Mouse (Mus musculus): ENCODE measurements around the gene Ptk7. TPM values are rescaled to one million over a fixed set of nuclear protein-coding genes. Genes with fewer than 3 reads are reported as not detected.
A peak's percentile ranks its signal among the peaks of the same experiment; 100 is the strongest.

The Ptk7 gene
- total RNA-seq, 2 experiments from 2014 or later, result 8.0 to 9.0 TPM

DNA sequence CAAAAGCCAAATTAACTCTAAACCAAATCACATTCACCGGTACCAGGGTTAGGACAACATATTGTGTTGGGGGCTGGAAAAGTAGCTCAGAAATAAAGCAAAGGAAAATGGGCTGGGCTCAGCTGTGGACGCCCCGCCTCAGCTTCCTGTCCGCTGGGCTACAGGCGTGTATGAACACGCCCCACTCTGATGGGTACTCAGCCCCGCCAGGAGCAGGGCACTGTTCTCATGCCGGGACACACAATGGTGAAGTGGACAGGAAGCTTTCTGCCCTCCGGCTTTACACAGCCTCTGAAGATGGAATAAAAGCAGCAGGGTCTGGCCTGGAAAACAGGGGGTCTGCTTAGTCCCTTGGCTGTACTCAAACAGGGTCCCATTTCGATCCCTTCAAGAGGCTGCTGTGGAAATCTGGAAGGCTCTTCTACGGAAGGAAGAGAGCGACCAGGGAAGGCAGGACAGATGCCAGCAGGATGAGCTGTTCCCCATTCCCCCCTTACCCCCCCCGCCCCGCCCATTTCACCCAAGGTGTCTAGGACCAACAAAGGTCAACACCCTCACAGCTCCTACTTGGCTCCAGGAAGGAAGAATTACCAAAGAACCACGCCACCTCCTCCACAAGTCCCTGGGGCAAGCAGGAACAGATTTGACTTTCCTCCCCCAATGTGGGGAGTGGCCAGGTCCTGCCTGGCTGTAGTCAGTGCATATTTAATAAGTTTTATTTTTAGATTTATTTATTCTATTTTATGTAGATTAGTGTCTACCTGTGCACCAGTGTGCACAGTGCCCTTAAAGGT is 19.4 kb downstream of the Ptk7 start:
- DNase-seq (ENCODE audit: low spot score in 2 of 2), result no peak

GRCm38 (mm10) chr17:46605987-46606386 is 23.3 kb downstream of the Ptk7 start:
- DNase-seq (ENCODE audit: low spot score in 2 of 2), result no peak

DNA sequence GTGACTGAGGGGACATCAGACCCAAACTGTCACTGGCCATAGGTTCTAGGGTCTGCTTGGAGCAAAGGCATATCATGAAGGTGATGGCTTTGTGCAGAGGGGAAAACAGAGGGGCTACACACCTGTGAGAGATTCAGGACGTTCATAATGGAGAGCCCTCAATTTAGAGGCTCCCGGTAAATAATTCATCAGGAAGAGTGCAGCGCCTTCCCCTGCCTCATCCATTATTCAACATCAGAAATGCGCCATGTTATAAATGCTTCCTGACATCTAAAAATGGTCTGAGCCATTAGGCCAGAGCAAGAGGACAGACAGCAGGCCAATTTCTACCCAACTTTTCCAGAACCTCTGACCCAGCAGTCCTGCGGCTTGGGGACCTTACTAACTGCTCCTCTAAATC is 24.2 kb downstream of the Ptk7 start:
- DNase-seq (ENCODE audit: low spot score in 2 of 2), result no peak

- DNase-seq (ENCODE audit: low spot score in 2 of 2), result no peak
Measured at GRCm38 (mm10) chr17:46603229-46603628, 26.1 kb downstream of the Ptk7 start.

DNA sequence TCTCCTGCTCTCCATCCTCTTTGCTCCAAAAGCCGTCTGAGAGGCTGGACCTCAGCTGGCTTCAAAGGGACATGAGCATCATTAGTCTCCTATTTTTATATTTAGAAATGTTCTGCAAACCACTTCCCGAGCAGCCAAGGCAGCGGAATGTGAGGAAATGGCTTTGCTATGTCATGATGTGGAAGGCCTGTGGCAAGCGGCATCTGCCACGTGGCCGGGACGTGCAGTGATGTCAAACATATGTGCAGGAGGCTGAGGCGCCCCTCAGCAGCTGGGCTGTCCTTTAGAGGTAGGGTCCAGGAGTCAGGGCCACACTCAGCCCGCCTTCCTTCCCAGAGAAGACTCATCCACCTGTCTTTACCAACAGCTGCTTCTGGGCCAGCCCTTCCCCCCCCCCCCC is 27.1 kb downstream of the Ptk7 start:
- DNase-seq (ENCODE audit: low spot score in 2 of 2), result no peak

GRCm38 (mm10) chr17:46600569-46600968 is 28.7 kb downstream of the Ptk7 start:
- DNase-seq (ENCODE audit: low spot score in 2 of 2), result no peak

DNA sequence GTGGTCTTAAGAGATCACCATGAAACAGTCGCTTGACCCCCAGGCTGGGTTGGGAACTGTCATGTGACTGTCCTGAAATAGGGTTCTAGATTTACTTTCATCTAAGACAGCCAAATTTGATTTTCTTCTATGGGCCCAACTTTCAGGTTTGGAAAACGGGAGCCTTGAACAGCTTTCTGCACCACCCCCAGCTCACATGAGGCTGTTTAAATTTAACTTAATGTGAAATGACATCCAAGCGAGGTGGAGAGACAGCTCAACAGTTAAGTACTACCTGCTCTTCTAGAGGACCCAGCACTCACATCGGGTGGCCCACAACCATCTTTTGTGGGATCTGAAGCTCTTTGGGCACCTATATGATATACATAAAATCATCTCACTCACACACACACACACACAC is 30.3 kb downstream of the Ptk7 start:
- DNase-seq (ENCODE audit: low spot score in 2 of 2), result no peak

GRCm38 (mm10) chr17:46597956-46598355 is 31.3 kb downstream of the Ptk7 start:
- no peak for DNase-seq (ENCODE audit: low spot score in 2 of 2)

- no peak for DNase-seq (ENCODE audit: low spot score in 2 of 2)
Measured at GRCm38 (mm10) chr17:46595336-46595735, 34.0 kb downstream of the Ptk7 start.

DNA sequence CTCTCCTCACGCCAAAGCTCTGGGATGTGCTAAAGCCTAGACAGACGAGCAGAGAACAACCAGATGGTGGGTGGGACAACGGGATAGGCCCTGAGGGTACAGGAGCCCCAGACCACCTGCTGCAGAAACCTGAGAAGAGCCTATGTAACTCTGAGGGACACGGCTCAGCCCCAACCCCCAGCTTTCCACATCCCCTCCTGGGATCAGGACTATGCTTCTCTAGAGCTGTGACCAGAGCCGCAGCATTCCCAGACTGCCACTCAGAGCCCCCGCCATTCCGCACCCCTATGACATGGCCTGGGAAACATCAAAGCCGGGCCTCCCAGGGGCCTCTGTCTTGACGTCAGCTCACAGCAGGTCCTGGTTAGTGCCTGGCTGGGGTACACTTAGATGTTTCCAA is 34.7 kb downstream of the Ptk7 start:
- DNase-seq (ENCODE audit: low spot score in 2 of 2), result peak in 1 of 2 experiments; percentile 29

DNA sequence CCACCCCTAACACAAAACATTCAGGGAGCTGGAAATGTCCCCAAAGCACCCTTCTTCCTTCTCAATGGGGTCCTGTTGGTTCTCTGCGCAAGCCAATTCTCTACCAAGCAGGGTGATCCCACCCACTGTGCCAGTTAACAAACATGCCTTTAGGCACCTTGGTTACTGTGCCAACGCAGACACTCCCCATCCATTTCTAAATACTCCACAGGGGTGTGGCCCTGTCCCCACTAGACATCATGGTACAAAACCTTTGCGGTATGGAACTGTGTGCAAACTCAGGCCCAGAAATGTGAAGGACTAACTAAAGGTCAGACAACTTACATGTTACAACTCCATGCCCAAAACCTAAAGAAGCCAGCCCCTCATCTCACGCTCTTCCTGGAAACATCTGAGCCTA is 36.2 kb downstream of the Ptk7 start:
- DNase-seq (ENCODE audit: low spot score in 2 of 2), result no peak

- DNase-seq (ENCODE audit: low spot score in 2 of 2), result no peak
Measured at GRCm38 (mm10) chr17:46591406-46591805, 37.9 kb downstream of the Ptk7 start.

- DNase-seq (ENCODE audit: low spot score in 2 of 2), result no peak
Measured at GRCm38 (mm10) chr17:46590439-46590838, 38.9 kb downstream of the Ptk7 start.

GRCm38 (mm10) chr17:46589635-46590314 is 39.5 kb downstream of the Ptk7 start:
- peak in 1 of 2 experiments; percentile 40 for DNase-seq (ENCODE audit: low spot score in 2 of 2)

GRCm38 (mm10) chr17:46588913-46589312 is 40.4 kb downstream of the Ptk7 start:
- DNase-seq (ENCODE audit: low spot score in 2 of 2), result peak in 1 of 2 experiments; percentile 29

- no peak for DNase-seq (ENCODE audit: low spot score in 2 of 2)
Measured at GRCm38 (mm10) chr17:46588173-46588572, 41.1 kb downstream of the Ptk7 start.

DNA sequence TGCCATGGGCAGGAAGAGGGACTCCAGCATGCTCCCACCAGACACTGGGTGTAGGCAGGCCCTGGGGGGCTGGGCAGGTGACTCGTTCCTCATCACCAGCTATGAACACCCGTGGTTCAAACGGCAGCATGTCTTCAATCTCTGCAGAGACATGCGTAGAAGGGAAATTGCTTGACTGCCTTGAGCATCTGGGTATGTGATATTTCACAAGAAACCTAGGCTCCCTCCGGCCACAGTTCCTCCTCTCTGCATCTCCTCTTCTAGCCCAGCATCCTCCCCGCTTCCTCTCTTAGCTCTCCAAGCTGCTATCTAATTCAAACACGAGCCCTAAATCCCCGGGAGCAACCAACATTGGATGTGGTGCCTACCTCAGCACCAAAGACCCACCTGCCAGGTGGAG is 43.0 kb downstream of the Ptk7 start:
- DNase-seq (ENCODE audit: low spot score in 2 of 2), result no peak

DNA sequence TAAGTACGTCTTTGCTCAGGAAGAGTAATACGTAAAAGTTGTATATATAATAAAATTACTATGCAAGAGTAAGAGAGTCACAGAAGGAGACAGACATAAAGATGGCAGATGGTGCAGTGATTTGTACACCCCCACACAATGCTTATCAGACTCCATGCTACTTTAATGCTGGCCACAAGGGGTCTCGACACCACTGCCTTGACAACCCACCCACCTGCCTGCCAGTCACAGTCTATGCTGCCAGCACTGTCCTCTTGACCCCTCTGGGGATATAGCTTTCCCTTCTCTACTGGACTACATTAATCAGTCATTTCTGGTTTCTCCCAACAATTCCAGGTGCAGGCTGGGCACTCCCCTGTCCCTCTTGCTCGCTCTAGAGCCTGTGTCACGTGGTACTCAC is 50.7 kb downstream of the Ptk7 start:
- DNase-seq (ENCODE audit: low spot score in 2 of 2), result no peak

DNA sequence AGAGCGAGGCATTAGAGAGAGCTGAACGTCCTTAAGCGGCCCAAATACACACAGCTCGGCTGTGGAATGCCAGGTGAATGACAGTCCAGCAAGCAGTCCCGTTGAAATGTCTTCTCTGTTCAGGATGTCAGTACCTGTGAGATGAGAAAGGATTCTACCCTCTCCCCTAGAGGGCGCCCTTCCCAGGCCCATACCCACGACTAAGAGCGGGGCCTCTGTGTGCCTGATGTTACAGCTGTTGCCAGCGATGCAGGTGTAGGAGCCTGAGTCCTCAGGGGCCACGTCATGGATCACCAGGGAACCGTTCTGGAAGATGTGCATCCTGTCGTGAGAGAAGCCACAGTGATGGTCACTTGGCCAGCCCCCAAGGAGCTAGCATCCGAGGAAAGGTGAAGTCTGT is 53.2 kb downstream of the Ptk7 start:
- no peak for DNase-seq (ENCODE audit: low spot score in 2 of 2)

DNA sequence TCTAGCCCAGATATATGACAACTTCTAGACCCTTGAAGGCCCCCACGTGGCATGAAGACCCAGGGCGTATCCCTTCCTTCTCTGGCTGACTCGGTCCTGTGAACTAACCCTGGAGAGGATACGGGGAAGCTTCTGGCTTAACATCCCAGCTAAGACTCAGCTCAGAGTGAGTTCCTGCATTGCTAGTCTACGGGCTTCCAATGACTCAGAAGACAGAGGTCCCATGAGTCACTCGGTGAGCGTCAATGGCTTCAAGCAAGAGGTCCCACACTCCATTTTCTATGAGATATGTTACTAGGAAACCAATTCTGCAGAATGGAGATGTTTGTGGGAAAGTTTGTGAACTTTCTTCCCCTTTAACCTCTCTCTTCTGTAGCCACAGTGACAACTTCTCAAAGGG is 54.8 kb downstream of the Ptk7 start:
- DNase-seq (ENCODE audit: low spot score in 2 of 2), result no peak

DNA sequence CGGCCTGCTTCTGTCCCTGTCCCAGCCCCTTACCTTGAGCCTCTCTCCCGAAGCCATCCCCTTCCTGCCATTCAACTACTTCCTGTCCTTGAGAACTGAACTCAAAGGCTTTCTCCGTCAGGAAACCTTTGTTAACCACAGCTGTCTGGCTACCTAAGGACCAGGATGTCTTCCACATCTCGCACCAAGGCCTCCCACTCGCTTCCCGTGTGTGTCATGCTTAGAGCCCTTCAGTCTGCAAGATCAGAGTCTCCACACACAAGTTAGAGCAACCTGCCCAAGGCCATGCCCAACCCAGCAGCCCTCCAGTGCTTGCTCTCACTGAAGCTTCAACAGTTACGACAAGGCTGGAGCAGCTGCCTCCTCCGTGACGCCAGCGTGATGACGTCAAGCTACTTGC is 58.3 kb downstream of the Ptk7 start:
- DNase-seq (ENCODE audit: low spot score in 2 of 2), result no peak

GRCm38 (mm10) chr17:46559146-46559545 is 70.2 kb downstream of the Ptk7 start:
- no peak for DNase-seq (ENCODE audit: low spot score in 2 of 2)

- no peak for DNase-seq (ENCODE audit: low spot score in 2 of 2)
Measured at GRCm38 (mm10) chr17:46558151-46558550, 71.2 kb downstream of the Ptk7 start.

All from layer of hippocampus, adult 18-20 months (tissue).